ENCODE assay signal across 8 mouse cellular contexts in the genomic region with DNA sequence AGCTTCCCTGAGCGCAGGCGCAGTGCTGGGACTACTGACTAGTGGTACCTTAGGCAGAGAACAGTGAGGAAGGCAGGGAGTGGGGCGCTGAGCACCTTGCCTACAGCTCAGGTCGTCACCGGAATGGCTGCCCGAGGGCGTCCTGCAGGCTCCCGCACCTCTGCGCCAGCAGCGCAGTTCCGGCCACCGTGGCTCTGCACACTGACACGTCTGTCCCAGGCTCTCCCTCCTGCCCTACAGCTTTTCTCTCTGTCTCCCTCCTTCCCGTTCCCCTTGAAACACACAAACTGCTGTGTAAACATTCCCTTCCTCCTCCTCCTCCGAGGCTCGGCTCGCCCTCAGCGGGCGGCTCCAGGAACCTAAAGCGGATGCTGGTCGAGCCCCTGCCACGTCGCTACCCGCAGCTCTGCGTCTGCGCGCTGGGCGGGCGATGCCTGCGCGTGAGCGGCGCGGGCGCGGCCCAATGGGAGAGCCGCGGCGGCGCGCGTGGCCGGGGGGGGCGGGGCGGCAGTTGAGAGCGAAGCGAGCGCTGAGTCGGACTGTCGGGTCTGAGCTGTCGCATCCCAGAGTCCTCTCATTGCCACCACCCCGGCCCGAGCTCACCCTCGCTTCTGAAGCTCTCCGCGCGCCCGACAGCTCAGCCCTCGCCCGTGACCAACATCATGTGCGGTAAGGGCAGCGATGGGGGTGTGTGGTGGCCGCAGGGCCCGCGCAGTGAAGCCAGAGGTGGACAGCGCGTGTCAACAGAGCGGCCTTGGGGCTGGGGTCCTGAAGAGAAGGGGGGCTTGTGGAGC. TPM values are rescaled to one million over a fixed set of nuclear protein-coding genes. Genes with fewer than 3 reads are reported as not detected.
DNase-seq lines count a peak whose midpoint lies in the region; ATAC-seq and TF ChIP-seq lines count a peak whose summit lies in the region.

Gfpt1 (plus strand) TSS at position 510 of the 794 bp plus-strand sequence.

- H3K27ac ChIP-seq in cortical plate, adult 2 months (ENCODE audit: insufficient read depth, low read length) = peak within 1 kb of the TSS; percentile 78

- H3K4me3 ChIP-seq in cortical plate, adult 2 months (ENCODE audit: insufficient read depth, low read length) = peak within 1 kb of the TSS; percentile 59

- TF ChIP-seq POLR2A in cortical plate, adult 2 months (IDR thresholded peaks at IDR 0.05; ENCODE audit: extremely low read depth, insufficient read depth, low read length) = peak; percentile 85; the same call in 1 of the 2 replicates

- no peak for TF ChIP-seq CTCF in cortical plate, adult 2 months (IDR thresholded peaks at IDR 0.05; ENCODE audit: extremely low read depth, insufficient read depth, low read length)

- peak; percentile 70 for ATAC-seq in activated CD4-positive, CD25-positive, alpha-beta regulatory T cell, adult 4 months
- peak; percentile 79 for ATAC-seq in megakaryocyte progenitor cell, adult 5-6 weeks (replicated peaks; ENCODE audit: poor library complexity)

- H3K4me1 ChIP-seq in cortical plate, adult 2 months (ENCODE audit: control insufficient read depth, insufficient read depth, low read length) = peaks cover 7% of the 10 kb centered on the region; the same call in 1 of the 2 replicates

- DNase-seq in gastrocnemius, postnatal 10 days = peak; percentile 98
- DNase-seq in induced T-regulatory cell, adult 2 months (ENCODE audit: low read depth) = peak; percentile 96
- DNase-seq in left cerebral cortex, adult 9 months (ENCODE audit: low spot score in 2 of 2) = peak; percentile 87 to 94
- peak; percentile 95 for DNase-seq in right cerebral cortex, postnatal 14 days
- DNase-seq in urinary bladder, postnatal 36 days (ENCODE audit: low spot score in 2 of 2) = peak; percentile 90 to 94

RNA-seq across cellular contexts. Expression of gene Gfpt1, which starts in this region (rescaled TPM):
- polyA plus RNA-seq in activated CD4-positive, CD25-positive, alpha-beta regulatory T cell, adult 4 months (2017; shearing (Covaris generic)) = 10 to 100 TPM; 21.1 to 23.0 TPM
- 25.1 and 25.4 TPM in 2 replicates for polyA plus RNA-seq in cortical plate, adult 2 months (2012; rRNA removed)
- total RNA-seq in gastrocnemius, postnatal 10 days (2021) = 10 to 100 TPM; 36.1 to 44.4 TPM
- total RNA-seq in megakaryocyte progenitor cell, adult 5-6 weeks (2015) = 22.2 and 26.3 TPM in 2 replicates
- total RNA-seq in megakaryocyte progenitor cell, adult 5-6 weeks (2017) = 15.0 and 21.9 TPM in 2 replicates

Comparison
In these comparisons a context has a peak if more than half of its experiments do, and no peak if none do; other contexts are left out.
1. Peak in every context shown above with its lines: DNase-seq, ATAC-seq, H3K4me3 ChIP-seq and H3K27ac ChIP-seq.